Mouse (Mus musculus) layer of hippocampus, postnatal 10 days (tissue): ENCODE data around the gene Thoc2. TPM values are rescaled to one million over a fixed set of nuclear protein-coding genes. Genes with fewer than 3 reads are reported as not detected.
"Not testable (repeated sequence)": the region's sequence is repeated elsewhere in the genome, so short reads cannot be mapped to it uniquely, and the experiment has no call there.

Source experiments
- DNase-seq, 2 experiments: peaks; one replicate each; pipeline ENCODE4 v3.0.0; 2021; ENCODE audit warnings: low spot score in 2 of 2
- long read RNA-seq: library from polyadenylated mRNA; stranded (forward); transcript quantifications from one replicate; pipeline ENCODE4 v2.0.0, GENCODE M21; 2023
- microRNA-seq, 2 experiments: library from miRNA; unstranded; fragments of <30 nt; microRNA quantifications; one replicate each; pipeline ENCODE4 v1.2.0; 2021
- total RNA-seq, 2 experiments: library from RNA; stranded (reverse); gene quantifications; 2 replicates each; pipeline ENCODE4 v1.2.3; 2021

The Thoc2 gene
- total RNA-seq: 10 to 100 TPM; 55.5 to 64.6 TPM
- long read RNA-seq, partial matches to known transcripts: 7 of 10 reads
- long read RNA-seq, other reads (novel, unspliced or antisense): 3 of 10 reads

GRCm38 (mm10) chrX:41920574-41920973 is at the start of gene Thoc2:
Gene Thoc2, minus strand, starts transcription at chrX:41920674.
- DNase-seq: no peak

DNA sequence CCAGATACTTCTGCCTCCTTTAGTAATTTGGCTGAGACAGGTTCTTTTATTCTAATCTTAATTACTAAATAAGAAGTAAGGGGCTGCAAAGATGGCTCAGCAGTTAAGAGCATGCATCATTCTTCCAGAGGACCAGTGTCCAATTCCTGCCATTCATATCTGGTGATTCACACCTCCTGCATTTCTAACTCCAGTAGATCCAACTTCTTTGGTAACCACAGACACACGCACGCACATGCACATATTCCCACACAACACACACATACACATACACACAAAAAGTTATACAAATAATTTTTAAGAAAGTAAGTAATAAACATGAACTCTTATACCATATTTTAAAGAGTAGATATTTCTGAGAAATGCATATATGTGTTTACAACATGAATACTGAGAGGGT is 49.6 kb upstream of the Thoc2 start:
- DNase-seq: no peak

- no peak for DNase-seq
Observed at GRCm38 (mm10) chrX:41969341-41969740, 48.9 kb upstream of the Thoc2 start.

DNA sequence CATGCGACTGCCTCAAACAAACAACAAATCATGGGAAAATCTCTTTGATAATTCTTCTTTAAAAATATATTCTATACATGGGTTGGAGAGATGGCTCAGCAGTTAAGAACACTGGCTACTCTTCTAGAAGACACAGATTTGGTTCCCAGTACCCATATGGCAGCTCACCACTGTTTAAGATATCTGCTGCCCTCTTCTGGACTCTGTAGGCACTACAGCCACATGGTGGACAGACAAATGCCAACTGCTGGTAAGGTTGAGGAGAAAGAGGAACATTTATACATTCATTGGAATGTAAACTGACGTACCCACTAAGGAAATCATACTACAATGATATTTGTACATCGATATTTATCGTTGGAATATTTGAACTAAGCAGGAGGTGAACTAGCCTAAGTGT is 36.7 kb upstream of the Thoc2 start:
- DNase-seq: no peak

GRCm38 (mm10) chrX:41941840-41942239 is 21.4 kb upstream of the Thoc2 start:
- DNase-seq: no peak

GRCm38 (mm10) chrX:41931821-41932220 is 11.3 kb upstream of the Thoc2 start:
- DNase-seq: not testable (repeated sequence)

DNA sequence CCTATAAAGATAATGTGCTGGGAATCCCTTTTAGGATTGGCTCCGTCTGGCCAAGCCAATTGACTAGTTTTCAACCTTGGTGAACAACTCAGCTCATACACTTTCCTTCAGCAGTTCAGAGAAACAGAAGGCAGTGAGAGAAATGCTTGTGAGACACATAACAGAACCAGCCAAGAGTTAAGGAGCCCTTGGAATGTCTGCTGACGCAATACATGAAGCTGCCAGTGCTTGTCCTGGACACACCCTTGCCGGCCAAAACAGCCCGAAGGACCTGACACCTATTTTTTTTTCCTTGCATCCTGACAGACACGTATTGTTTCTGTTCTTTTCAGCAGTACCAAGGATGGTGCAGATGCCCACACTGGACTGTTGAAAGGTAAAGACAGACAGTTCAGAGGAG is 4.2 kb upstream of the Thoc2 start:
- DNase-seq: no peak

DNA sequence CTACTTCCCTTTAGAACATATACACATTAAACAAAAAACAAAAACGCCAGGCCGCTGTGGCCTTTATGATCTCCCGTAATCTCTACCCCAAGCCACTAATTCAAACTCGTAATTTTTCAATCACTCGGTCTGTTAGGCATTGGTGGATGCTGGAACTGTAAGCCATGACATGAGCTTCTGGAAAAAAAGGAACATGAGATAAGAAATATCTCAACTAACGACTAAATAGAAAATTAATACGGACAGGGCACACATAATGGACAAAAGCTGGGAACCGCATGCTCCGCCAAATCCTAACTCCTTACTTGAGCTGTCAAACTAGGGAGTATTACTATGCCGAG is 8.4 kb downstream of the Thoc2 start:
- DNase-seq: no peak

DNA sequence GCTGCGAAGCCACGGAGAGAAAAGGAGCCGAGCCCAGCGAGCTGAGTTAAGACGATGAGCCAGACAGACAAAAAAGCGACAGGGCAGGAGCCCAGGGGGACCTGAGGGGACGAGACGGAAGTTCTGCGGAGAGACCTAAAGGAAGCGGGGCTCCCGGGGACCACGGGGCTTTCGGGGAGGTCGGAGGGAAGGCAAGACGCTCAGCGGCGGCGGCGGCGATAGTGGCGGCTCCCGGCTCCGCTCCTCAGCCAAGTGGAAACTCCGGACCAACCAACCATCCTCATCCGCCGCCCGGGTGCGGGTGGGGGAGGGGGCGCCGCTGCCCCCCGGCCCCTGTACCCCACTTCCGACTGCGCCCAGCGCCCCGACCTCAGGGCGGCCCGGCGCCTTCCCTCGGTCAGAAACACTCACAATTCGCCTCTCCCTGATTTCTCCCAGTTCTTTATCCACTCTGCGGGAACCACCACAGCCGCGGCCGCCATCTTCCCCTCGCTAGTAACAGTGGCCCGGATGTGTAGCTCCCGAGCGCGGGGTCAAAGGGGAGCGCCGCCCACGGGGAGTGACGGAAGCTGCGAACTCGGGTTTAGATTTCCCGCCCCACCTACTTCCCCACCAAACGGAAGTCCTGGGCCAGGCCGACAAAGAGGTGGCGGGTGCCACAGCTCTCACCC is 8.9 kb downstream of the Thoc2 start:
- peak; percentile 82 to 85 for DNase-seq

DNA sequence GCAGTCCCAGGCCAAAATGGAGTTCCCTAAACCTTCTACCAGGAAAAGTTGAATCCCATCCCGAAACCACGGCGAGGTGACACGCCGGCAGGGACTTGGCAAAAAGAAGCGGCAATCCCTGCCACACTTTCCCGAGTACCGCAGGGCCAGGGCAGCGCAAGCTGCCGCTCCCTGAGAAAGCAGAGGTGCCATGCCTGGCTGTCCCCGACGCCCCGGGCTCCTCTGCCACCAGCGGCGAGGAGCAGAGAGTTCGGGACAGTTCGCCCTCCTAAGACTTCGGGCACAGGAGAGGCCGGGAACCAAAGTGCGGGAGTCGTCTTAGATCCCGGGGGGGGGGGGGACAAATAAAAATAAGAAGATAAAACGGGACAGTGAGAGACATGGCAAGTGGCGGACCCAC is 9.5 kb downstream of the Thoc2 start:
- peak; percentile 6 to 13 for DNase-seq

GRCm38 (mm10) chrX:41910471-41910870 is 10.0 kb downstream of the Thoc2 start:
- DNase-seq: no peak

- no peak for DNase-seq
Observed at GRCm38 (mm10) chrX:41884759-41885505, 35.5 kb downstream of the Thoc2 start.

DNA sequence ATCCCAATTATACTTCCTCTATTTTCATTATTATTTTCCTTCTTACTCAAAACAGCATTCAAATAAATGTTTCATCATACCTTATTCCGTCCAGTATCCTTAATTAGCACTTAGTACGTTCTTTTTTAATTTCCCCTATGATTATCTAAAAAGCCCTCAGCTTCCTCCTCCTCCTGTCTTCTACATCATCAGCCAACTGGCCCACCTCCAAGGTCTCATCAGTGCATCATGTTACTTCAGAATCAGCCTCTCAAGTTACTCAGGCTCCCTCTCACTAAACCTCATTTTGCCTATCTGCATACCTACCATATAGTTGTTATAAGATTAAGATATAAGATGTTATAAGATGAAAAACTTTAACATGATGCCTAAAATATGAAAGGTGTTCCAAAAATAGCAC is 43.9 kb downstream of the Thoc2 start:
- no peak for DNase-seq

DNA sequence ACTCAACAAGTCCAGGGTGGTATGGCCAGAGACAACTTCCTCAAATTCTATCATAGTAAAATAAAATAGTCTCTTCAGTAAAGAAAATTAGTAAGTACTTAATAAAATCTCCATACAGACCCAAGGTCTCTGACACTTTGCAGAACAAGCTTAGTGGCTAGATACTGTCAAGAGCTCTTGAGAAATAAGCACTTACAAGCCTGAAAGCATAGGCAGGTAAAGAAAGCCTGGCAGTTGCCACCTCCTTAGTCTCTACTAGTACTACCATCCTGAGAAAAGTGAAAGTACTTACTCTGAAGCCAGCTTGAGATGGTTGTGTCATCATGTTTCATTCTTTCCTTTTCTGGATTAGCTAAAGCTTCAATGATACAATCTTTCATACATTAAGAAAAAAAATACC is 82.7 kb downstream of the Thoc2 start:
- DNase-seq: no peak

DNA sequence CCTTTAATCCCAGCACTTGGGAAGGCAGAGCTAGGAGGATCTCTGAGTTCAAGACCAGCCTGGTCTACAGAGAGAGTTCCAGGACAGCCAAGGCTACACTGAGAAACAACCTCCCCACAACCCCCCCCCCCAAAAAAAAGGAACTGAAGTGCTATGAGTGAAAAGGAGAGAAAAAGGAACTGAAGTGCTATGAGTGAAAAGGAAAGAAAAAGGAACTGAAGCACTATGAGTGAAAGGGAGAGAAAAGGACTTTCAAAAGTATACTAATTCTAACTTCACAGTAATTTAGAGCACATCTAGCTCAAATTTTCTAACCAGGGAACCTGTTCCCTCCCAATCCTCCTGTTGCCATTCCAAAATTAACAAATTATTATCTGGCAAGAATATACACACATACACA is 114.9 kb downstream of the Thoc2 start:
- no peak for DNase-seq

DNA sequence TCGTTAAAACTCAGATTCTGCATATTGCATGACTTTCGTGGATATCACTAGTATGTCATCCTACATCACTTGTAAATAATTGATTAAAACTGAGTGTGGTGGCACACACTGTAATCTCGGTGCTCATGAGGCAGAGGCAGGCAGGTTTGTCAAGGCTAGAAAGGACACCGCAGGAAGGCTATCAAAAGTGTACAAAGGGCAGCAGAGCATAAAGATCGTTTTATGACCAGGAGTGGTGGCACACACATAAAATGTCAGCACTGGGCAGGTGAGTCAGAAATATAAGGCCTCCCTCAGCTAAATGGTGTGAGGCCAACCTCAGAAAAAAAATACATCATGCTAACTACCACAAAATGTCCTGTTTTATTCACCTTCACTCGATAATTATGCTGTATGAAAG is 127.2 kb downstream of the Thoc2 start:
- no peak for DNase-seq

Small RNAs within 50 kb of the gene (microRNA-seq; reads per million reads assigned to microRNA genes)
- 0 reads per million in 2 experiments for gene Gm44490

Other genes with a start within 250 kb of the Thoc2 start
- gene Xiap, start 139.0 kb upstream of the Thoc2 start, total RNA-seq: 10 to 100 TPM; 43.1 to 48.9 TPM
- gene Stag2, start 228.6 kb upstream of the Thoc2 start, total RNA-seq: 10 to 100 TPM; 46.1 to 50.1 TPM